Mouse (Mus musculus) spleen, postnatal 14 days (tissue): Measurements from ENCODE around the gene Nrbp1.
"Not testable (repeated sequence)": the region's sequence is repeated elsewhere in the genome, so short reads cannot be mapped to it uniquely, and the experiment has no call there.

Source experiments
- DNase-seq, 2 experiments: peaks; one replicate each; pipeline ENCODE4 v3.0.0; 2021 to 2022; ENCODE audit warnings: low spot score in 2 of 2

Nrbp1 gene

GRCm38 (mm10) chr5:31204421-31204820 is 36.2 kb upstream of the Nrbp1 start:
- no peak for DNase-seq

- not testable (repeated sequence) for DNase-seq
These were observed 24.1 kb upstream of the Nrbp1 start for GRCm38 (mm10) chr5:31216554-31216953.

GRCm38 (mm10) chr5:31218294-31218693 is 22.4 kb upstream of the Nrbp1 start:
- peak in 1 of 2 experiments; percentile 44 for DNase-seq

- DNase-seq: no peak
These were observed 21.6 kb upstream of the Nrbp1 start for GRCm38 (mm10) chr5:31219070-31219469.

DNA sequence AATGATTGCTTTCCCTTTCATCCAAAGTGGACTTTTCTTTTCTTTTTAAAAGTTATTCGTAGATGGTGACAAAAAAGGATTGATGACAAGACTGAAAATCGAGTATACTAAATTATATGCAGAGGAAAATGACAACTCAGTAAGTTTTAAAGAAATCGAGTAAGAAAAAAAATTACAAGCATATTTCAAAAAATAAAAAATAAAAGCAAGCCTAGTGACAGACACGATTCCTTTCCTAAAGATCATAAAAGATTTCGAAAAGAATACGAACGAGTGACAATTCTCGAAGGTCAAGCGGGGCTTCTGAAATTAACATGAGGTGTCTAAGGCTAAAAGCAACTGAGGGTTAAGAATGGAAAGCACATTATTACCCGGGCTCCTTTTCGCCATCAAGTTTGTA is 21.2 kb upstream of the Nrbp1 start:
- DNase-seq: no peak

DNA sequence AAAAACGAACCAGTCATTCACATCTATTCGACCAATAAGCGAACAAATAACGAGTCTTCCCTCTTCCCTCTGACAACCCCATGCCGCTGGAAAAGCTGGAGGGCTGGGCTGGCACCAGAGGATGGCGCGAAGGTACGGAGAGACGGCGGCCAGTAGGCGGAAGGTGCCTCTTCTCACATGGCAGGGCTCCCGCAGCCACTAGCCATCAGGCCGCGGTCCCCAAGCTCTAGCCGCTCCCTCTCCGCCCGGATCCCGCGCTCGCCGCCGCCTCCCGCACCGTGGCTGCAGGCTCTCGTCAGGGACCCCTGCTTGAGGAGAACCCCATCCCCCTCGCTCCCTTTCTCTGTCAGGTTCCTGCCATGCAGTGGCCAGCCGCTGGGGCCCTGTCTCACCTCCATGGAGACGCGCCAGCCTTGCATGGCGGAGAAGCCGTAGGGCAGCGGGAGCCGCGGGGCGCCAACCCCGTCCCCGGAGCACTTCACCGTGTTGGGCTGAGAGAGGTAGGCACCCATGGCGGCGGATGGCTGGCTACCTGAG is 20.7 kb upstream of the Nrbp1 start:
- no peak for DNase-seq

- DNase-seq: peak; percentile 99
These were observed 20.0 kb upstream of the Nrbp1 start, which contains the start of gene Ppm1g for GRCm38 (mm10) chr5:31220448-31221303. Gene Ppm1g, minus strand, starts transcription at chr5:31220687.

- peak in 1 of 2 experiments; percentile 45 for DNase-seq
These were observed 19.2 kb upstream of the Nrbp1 start for GRCm38 (mm10) chr5:31221304-31221945.

DNA sequence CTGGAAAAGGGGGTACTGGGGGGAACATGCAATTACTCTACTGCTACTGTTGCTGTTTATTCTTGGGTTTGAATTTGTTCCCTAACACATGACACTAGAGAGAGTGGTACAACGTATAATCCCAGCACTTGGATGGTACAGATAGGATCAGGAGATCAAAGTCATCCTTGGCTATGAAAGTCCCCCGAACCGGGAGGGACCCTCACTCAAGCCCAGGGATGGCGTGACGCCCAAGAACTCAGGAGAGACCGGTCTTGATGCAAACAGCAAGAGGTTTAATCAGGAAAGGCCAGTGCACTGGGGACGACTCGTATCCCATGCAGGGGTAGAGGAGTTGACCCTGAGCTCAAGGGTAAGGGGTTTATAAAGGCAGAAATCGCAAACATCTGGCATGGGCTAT is 18.0 kb upstream of the Nrbp1 start:
- DNase-seq: no peak

DNA sequence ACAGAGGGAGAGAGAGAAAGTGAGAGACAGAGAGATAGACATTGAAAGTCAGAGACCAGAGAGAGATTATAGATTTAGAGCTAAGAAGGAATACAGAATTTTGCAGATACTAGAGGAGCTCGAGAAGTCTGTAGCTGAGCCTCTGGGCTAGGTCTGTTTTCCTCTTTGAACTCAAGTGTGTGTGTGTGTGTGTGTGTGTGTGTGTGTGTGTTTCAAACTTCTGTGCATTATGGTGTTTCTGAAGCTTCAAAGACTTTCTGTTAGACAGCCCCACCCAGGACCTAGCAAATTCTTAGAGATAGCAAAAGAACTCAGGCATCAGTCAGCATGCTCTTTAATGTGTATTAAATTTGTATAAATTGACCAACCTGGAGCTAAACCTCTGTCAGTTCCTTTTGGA is 14.0 kb upstream of the Nrbp1 start:
- DNase-seq: no peak

DNA sequence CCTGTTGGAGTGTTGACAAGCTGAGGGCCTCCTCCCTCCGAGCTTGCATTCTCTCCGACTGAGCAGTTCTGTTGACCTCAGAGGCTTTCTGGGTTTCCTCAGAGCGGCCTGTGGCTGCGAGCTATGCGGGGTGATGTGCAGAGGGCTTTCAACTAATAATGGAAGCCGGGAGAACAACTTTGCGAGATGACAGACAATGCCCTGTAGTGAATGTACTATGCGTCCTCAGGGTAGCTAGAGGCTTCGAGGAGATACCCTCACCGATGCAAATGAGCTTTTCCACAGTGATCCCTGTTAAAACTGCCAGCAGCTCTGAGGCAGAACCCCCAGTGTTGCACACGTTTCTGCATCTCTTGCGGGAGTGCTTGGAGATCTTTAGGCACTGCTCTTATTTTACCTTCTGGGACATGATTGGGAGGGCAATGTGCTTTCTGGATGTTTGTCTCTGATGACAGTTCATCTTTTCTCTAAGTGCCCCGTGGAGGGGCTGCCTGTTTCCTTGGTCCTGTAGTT is 914 bp downstream of the Nrbp1 start:
- DNase-seq: no peak

DNA sequence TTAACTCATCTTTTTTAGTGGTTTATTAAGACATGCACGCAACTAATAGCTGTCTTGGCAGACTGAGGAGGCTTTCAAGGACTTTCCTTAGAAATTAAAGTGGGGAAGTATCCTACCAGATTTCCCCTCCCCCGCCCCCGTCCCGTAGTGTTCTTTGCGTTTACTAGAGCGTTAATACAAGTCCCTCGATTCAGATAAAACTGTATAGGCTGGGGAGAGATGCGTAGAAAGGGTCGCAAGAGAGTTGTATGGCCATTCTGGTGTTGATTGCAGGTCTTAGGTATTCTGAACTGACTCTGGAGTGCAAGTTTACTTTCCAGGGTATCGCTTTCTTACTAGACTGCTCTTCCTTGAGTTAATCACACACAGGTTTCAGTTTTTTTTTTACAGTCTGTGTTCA is 1.5 kb downstream of the Nrbp1 start:
- no peak for DNase-seq

DNA sequence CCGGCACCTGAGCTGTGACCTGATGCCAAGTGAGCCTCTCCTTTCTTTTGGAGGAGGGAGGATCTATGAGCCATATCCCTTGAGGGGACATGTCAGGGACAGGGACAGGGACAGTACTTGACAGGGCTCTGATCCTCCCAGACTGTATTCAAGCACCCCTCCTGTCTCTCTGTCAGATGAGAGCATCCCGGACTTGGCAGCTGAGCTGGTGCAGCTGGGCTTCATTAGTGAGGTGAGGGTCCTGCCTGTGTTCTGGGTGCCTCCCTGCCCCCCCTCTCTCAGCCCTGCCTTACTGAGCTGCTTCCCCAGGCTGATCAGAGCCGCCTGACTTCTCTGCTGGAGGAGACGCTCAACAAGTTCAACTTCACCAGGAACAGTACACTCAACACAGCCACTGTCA is 10.1 kb downstream of the Nrbp1 start:
- no peak for DNase-seq

GRCm38 (mm10) chr5:31251541-31252101 is 11.0 kb downstream of the Nrbp1 start, which contains the start of gene Krtcap3:
Gene Krtcap3, plus strand, starts transcription at chr5:31251691.
- no peak for DNase-seq

GRCm38 (mm10) chr5:31252151-31252550 is 11.5 kb downstream of the Nrbp1 start:
- no peak for DNase-seq

GRCm38 (mm10) chr5:31252795-31253545 is 12.3 kb downstream of the Nrbp1 start:
- no peak for DNase-seq

DNA sequence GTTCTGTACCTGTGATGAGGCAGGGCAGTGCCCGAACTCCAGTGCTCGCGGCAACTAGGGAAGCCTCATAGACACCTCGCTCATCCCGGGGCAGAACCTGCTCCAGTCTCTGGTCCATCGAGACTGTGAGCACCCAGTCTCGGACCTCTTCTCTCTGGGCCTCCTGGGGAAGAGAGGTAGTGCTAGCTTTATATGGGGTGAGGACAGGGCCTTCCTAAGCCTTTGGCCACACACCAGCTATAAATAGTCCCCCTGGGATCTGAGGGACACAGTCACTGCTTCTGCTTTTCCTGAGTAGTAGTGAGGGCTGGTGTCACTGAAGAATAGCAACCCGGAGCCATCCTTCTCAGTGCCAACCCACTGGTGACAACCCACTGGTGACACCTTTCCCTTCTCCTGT is 13.1 kb downstream of the Nrbp1 start:
- DNase-seq: no peak

DNA sequence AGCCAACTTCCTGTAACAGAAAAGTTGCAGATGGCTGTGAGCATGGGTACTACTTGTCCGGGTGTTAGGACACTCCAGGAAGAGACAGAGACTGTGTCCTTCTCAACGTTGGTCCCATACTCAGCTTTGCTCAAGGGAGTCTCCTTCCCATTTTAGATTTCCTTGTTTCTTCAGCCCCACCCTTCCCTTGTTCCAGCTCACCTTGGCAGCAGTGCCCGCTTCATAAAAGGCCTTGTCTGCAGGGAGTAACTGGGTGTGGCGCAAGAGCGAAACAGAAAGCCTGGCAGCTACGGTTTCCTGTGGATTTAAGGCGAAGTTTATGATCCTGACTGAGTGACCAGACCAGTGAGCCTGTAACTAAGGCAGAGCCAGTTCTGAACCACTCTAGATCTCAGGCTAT is 13.8 kb downstream of the Nrbp1 start:
- DNase-seq: no peak

- no peak for DNase-seq
These were observed 14.2 kb downstream of the Nrbp1 start for GRCm38 (mm10) chr5:31254901-31255300.

GRCm38 (mm10) chr5:31255381-31255780 is 14.7 kb downstream of the Nrbp1 start:
- no peak for DNase-seq

DNA sequence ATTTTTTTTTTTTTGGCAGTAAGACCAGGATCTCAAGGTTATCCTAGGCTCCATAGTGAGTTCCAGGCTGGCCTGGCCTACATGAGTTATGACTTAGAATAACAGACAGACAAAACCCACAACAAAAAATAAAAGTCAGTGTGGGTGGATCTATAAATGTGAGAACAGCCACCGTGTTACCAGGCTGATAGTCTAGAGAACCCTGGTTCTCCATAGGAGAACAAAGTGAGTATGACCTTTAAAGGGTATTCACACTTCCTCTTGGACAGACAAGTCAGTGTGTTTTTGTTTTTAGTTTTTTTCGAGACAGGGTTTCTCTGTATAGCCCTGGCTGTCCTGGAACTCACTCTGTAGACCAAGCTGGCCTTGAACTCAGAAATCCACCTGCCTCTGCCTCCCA is 15.3 kb downstream of the Nrbp1 start:
- no peak for DNase-seq

- DNase-seq: no peak
These were observed 17.0 kb downstream of the Nrbp1 start for GRCm38 (mm10) chr5:31257616-31258015.
